Mouse (Mus musculus) embryo, embryonic 10 days (tissue): ENCODE data around the gene Copz2.

Experiments used
- DNase-seq: peaks from one replicate; pipeline ENCODE4 v3.0.0-alpha.2; 2015; ENCODE audit warnings: low spot score

Copz2 gene

GRCm38 (mm10) chr11:96906431-96907161 lies 56.9 kb downstream of the Copz2 start:
- DNase-seq: peak; percentile 71

- no peak for DNase-seq
Observed at GRCm38 (mm10) chr11:96908594-96908993, 58.9 kb downstream of the Copz2 start.

GRCm38 (mm10) chr11:96910003-96910402 lies 60.3 kb downstream of the Copz2 start:
- peak; percentile 97 for DNase-seq
